Mouse (Mus musculus): ENCODE results near the gene Olfr978. TPM values are rescaled to one million over a fixed set of nuclear protein-coding genes. Genes with fewer than 3 reads are reported as not detected.
"Not testable (repeated sequence)": the region's sequence is repeated elsewhere in the genome, so short reads cannot be mapped to it uniquely, and the experiment has no call there.

The Olfr978 gene
- polyA plus RNA-seq (2015; fragmentation: Nextera tagmentation; extraction: Ambion mirVana) = not detected in 2 replicates

DNA sequence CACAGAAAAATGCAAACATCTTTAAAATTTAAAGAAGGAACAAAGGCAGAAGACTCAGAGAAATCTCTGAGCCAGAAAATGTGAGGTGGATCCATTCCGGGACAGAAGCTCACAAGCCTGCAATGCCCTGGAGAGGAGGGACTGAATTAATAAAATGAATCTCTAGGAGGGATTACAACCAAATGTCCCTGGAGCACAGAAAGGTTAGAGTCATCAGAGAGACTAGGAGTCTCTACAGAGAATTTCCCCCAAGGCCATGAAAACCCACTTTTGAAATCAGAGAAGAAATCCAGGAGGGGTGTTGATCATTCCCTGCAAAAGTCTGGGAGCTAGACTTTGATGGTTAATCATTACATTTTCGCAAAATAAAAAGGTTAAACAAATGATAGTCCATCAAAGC is at the start of gene Olfr978:
Olfr978 (plus strand) TSS at position 301 of the 400 bp plus-strand sequence.
- H3K9me3 ChIP-seq = no peaks in the 10 kb centered on the region
- H3K27me3 ChIP-seq (replicated peaks) = no peaks in the 10 kb centered on the region
- no peak within 1 kb of the TSS for H3K27ac ChIP-seq (replicated peaks)
- H3K4me3 ChIP-seq = no peak within 1 kb of the TSS
- H3K4me1 ChIP-seq = no peaks in the 10 kb centered on the region
- H3K36me3 ChIP-seq = no peaks in the 10 kb centered on the region
- no peak within 1 kb of the TSS for H3K9ac ChIP-seq
- no peak within 1 kb of the TSS for H3K4me2 ChIP-seq
- ATAC-seq (ENCODE audit: extremely low read depth, insufficient number of reproducible peaks, low FRiP score, low TSS enrichment) = no peak
- 75% methylated on average over 2 of the region's 2 CpGs for WGBS

- no peaks in the 10 kb centered on the region for H3K36me3 ChIP-seq
- no peaks in the 10 kb centered on the region for H3K27me3 ChIP-seq (replicated peaks)
- ATAC-seq (ENCODE audit: extremely low read depth, insufficient number of reproducible peaks, low FRiP score, low TSS enrichment) = no peak
- no peak within 1 kb of the TSS for H3K4me3 ChIP-seq
- H3K4me1 ChIP-seq = no peaks in the 10 kb centered on the region
- no peak within 1 kb of the TSS for H3K27ac ChIP-seq (replicated peaks)
- no peaks in the 10 kb centered on the region for H3K9me3 ChIP-seq
- no peak within 1 kb of the TSS for H3K9ac ChIP-seq
- WGBS = 48% methylated on average over 1 of the region's 1 CpGs
- H3K4me2 ChIP-seq = no peak within 1 kb of the TSS
Measured at GRCm38 (mm10) chr9:39951946-39952345, 40.0 kb upstream of the Olfr978 start, which contains the start of gene Olfr975. TSS of gene Olfr975 (minus strand) at chr9:39952046.

DNA sequence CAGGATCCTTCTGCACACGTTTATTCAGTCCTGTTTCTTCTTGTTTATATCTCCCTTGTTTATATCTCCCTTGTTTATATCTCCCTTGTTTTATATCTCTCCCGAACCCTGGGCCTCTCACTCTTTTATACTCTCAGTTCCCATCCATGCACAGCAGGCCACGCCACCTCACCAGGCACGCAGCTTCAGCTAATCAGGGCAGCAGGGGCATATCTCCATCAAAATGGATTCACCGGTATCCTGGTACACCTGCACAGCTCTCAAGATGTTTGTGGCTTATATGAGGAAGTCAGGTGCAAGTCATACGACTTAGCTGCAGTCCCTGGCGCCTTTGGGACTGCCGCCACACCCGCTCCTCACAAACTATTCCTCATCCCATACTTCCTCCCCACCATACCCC is 30.9 kb upstream of the Olfr978 start, which contains the start of gene Olfr976:
Olfr976 (minus strand) TSS at position 101 of the 400 bp plus-strand sequence.
- ATAC-seq (ENCODE audit: extremely low read depth, insufficient number of reproducible peaks, low FRiP score, low TSS enrichment) = not testable (repeated sequence)

GRCm38 (mm10) chr9:39976581-39977145 is 15.2 kb upstream of the Olfr978 start:
- WGBS = 61% methylated on average over 1 of the region's 1 CpGs
- H3K4me3 ChIP-seq; ATAC-seq (ENCODE audit: extremely low read depth, insufficient number of reproducible peaks, low FRiP score, low TSS enrichment); H3K27ac ChIP-seq (replicated peaks); H3K4me1 ChIP-seq; H3K36me3 ChIP-seq; H3K9me3 ChIP-seq; H3K4me2 ChIP-seq; H3K9ac ChIP-seq; H3K27me3 ChIP-seq (replicated peaks): not testable (repeated sequence)

More for the DNA sequence above, 30.9 kb upstream of the Olfr978 start, which contains the start of gene Olfr976:
- H3K9ac ChIP-seq; H3K4me2 ChIP-seq; H3K4me1 ChIP-seq; H3K4me3 ChIP-seq; H3K27ac ChIP-seq (replicated peaks); H3K36me3 ChIP-seq; H3K27me3 ChIP-seq (replicated peaks); H3K9me3 ChIP-seq: not testable (repeated sequence)
- WGBS = 73% methylated on average over 6 of the region's 9 CpGs

DNA sequence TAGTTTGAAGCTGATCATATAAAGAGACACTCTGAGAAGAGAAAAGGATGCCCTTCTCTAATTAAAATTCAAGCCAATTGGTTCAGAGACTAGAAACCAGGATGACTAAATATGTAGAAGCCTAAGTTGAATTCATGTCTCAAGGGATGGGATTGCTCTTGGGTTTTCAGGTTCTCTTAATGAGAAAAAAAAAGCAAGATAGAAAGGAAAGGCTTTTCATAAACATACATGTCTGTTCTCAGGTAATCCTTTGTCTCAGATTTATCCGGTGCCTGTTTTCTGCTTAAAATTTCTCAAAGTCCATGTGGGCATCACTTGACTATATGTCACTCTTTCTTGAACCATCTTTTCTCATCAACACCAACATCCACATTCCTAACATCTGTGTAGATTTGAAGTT is 11.5 kb downstream of the Olfr978 start, which contains the start of gene Olfr979:
Olfr979 (minus strand) TSS at position 101 of the 400 bp plus-strand sequence.
- Histone ChIP-seq H3K4me2 (no peak within 1 kb of the TSS), H3K36me3 (no peaks in the 10 kb centered on the region), H3K27me3 (replicated peaks) (no peaks in the 10 kb centered on the region), H3K4me3 (no peak within 1 kb of the TSS), H3K9ac (no peak within 1 kb of the TSS), H3K9me3 (no peaks in the 10 kb centered on the region), H3K27ac (replicated peaks) (no peak within 1 kb of the TSS), H3K4me1 (no peaks in the 10 kb centered on the region)
- 82% methylated on average over 1 of the region's 1 CpGs for WGBS
- ATAC-seq (ENCODE audit: extremely low read depth, insufficient number of reproducible peaks, low FRiP score, low TSS enrichment) = no peak

DNA sequence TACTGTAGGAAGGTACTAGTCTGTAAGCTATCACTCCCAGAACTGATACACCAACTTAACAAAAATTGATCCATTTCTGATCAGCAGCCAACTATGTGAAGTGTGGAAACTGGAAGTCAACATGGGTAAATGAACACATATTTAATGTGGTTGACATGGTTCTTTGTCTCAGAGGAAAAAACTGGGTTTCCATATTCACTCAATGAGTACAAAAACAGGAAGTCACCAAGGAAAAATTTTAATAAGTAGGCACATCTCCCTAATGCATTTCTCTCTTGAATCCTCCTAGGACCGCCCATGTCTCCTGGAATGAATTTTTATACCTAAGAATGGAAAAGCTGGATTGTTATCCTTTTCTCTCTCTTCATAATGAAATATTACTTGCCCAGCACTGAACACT is 17.6 kb downstream of the Olfr978 start, which contains the start of gene Olfr980:
Olfr980 (minus strand) TSS at position 101 of the 400 bp plus-strand sequence.
- Histone ChIP-seq H3K27me3 (replicated peaks) (no peaks in the 10 kb centered on the region), H3K36me3 (no peaks in the 10 kb centered on the region), H3K9me3 (no peaks in the 10 kb centered on the region), H3K4me2 (no peak within 1 kb of the TSS), H3K4me1 (no peaks in the 10 kb centered on the region), H3K4me3 (no peak within 1 kb of the TSS), H3K9ac (no peak within 1 kb of the TSS), H3K27ac (replicated peaks) (no peak within 1 kb of the TSS)
- ATAC-seq (ENCODE audit: extremely low read depth, insufficient number of reproducible peaks, low FRiP score, low TSS enrichment) = no peak
- WGBS = 43% methylated on average over 1 of the region's 1 CpGs

DNA sequence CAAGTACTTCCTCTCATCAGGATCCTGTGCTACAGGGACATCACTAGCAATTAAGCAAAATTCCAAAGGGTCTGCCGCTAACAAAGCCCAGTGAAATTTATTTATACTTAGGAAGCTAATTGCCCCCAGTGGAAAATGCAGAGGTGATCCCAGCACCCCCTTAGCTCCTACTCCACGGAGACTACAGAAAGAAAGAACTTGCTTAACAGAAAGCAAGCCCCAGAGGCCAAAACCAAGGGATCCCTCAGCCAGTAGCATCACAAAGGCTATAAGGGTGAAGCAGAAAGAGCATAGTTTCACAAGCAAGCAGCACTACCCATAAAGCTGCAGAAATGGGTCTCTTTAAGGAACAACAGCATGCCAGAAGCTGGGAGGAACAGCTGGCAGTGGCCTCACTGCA is 29.3 kb downstream of the Olfr978 start, which contains the start of gene Olfr981:
Olfr981 (plus strand) TSS at position 301 of the 400 bp plus-strand sequence.
- 64% methylated on average over 2 of the region's 2 CpGs for WGBS
- no peaks in the 10 kb centered on the region for H3K27me3 ChIP-seq (replicated peaks)
- H3K9me3 ChIP-seq = no peaks in the 10 kb centered on the region
- H3K27ac ChIP-seq (replicated peaks) = no peak within 1 kb of the TSS
- H3K4me1 ChIP-seq = no peaks in the 10 kb centered on the region
- ATAC-seq (ENCODE audit: extremely low read depth, insufficient number of reproducible peaks, low FRiP score, low TSS enrichment) = no peak
- H3K4me3 ChIP-seq = no peak within 1 kb of the TSS
- no peak within 1 kb of the TSS for H3K4me2 ChIP-seq
- H3K9ac ChIP-seq = no peak within 1 kb of the TSS
- H3K36me3 ChIP-seq = no peaks in the 10 kb centered on the region

Other genes starting within 250 kb of the Olfr978 start
- not detected in 2 replicates for gene Olfr967, start 245.9 kb upstream of the Olfr978 start, polyA plus RNA-seq (2015; fragmentation: Nextera tagmentation; extraction: Ambion mirVana)
- not detected in 2 replicates for gene Olfr968, start 208.9 kb upstream of the Olfr978 start, polyA plus RNA-seq (2015; fragmentation: Nextera tagmentation; extraction: Ambion mirVana)
- not detected in 2 replicates for gene Olfr969, start 201.2 kb upstream of the Olfr978 start, polyA plus RNA-seq (2015; fragmentation: Nextera tagmentation; extraction: Ambion mirVana)
- not detected in 2 replicates for gene Olfr970, start 183.3 kb upstream of the Olfr978 start, polyA plus RNA-seq (2015; fragmentation: Nextera tagmentation; extraction: Ambion mirVana)
- gene Olfr971, start 155.2 kb upstream of the Olfr978 start, polyA plus RNA-seq (2015; fragmentation: Nextera tagmentation; extraction: Ambion mirVana) = not detected in 2 replicates
- not detected in 2 replicates for gene Olfr972, start 125.7 kb upstream of the Olfr978 start, polyA plus RNA-seq (2015; fragmentation: Nextera tagmentation; extraction: Ambion mirVana)
- gene Olfr229, start 84.8 kb upstream of the Olfr978 start, polyA plus RNA-seq (2015; fragmentation: Nextera tagmentation; extraction: Ambion mirVana) = not detected in 2 replicates
- not detected in 2 replicates for gene Olfr974, start 54.6 kb upstream of the Olfr978 start, polyA plus RNA-seq (2015; fragmentation: Nextera tagmentation; extraction: Ambion mirVana)
- gene Olfr975, start 40.1 kb upstream of the Olfr978 start, polyA plus RNA-seq (2015; fragmentation: Nextera tagmentation; extraction: Ambion mirVana) = not detected in 2 replicates
- not detected in 2 replicates for gene Olfr976, start 31.0 kb upstream of the Olfr978 start, polyA plus RNA-seq (2015; fragmentation: Nextera tagmentation; extraction: Ambion mirVana)
- not detected in 2 replicates for gene Olfr979, start 11.4 kb downstream of the Olfr978 start, polyA plus RNA-seq (2015; fragmentation: Nextera tagmentation; extraction: Ambion mirVana)
- gene Olfr980, start 17.5 kb downstream of the Olfr978 start, polyA plus RNA-seq (2015; fragmentation: Nextera tagmentation; extraction: Ambion mirVana) = not detected in 2 replicates
- gene Olfr981, start 29.4 kb downstream of the Olfr978 start, polyA plus RNA-seq (2015; fragmentation: Nextera tagmentation; extraction: Ambion mirVana) = not detected in 2 replicates
- gene Olfr982, start 81.7 kb downstream of the Olfr978 start, polyA plus RNA-seq (2015; fragmentation: Nextera tagmentation; extraction: Ambion mirVana) = not detected in 2 replicates
- gene Olfr983, start 101.5 kb downstream of the Olfr978 start, polyA plus RNA-seq (2015; fragmentation: Nextera tagmentation; extraction: Ambion mirVana) = not detected in 2 replicates
- not detected in 2 replicates for gene Olfr984, start 122.1 kb downstream of the Olfr978 start, polyA plus RNA-seq (2015; fragmentation: Nextera tagmentation; extraction: Ambion mirVana)
- gene Olfr985, start 138.1 kb downstream of the Olfr978 start, polyA plus RNA-seq (2015; fragmentation: Nextera tagmentation; extraction: Ambion mirVana) = not detected in 2 replicates
- gene Tmem225, start 156.0 kb downstream of the Olfr978 start, polyA plus RNA-seq (2015; fragmentation: Nextera tagmentation; extraction: Ambion mirVana) = not detected in 2 replicates
- 0.08 TPM in 1 of 2 replicates, not detected in the other for gene Olfr986, start 188.8 kb downstream of the Olfr978 start, polyA plus RNA-seq (2015; fragmentation: Nextera tagmentation; extraction: Ambion mirVana)
- gene Zfp202, start 200.2 kb downstream of the Olfr978 start, polyA plus RNA-seq (2015; fragmentation: Nextera tagmentation; extraction: Ambion mirVana) = 3.7 and 3.8 TPM in 2 replicates